Mouse (Mus musculus) liver, embryonic 13.5 days (tissue): ENCODE data around the gene Tmtc4. TPM values are rescaled to one million over a fixed set of nuclear protein-coding genes. Genes with fewer than 3 reads are reported as not detected.

Source experiments
- ATAC-seq: fragments of 200-750 bp; cut with Nextera tagmentation; 2 replicates; pipeline ENCODE4 v1.8.0; 2017; ENCODE audit warnings: low read depth, mild to moderate bottlenecking, moderate number of reproducible peaks, moderate library complexity
- DNase-seq: peaks from one replicate; pipeline ENCODE4 v3.0.0; 2022
- H3K27ac ChIP-seq: fragments of 300-500 bp; sonication (generic); 2 replicates; pipeline ENCODE4 v1.5.1; 2015; ENCODE audit warnings: moderate library complexity, mild to moderate bottlenecking, inconsistent platforms
- H3K27me3 ChIP-seq: fragments of 300-500 bp; sonication (generic); 2 replicates; pipeline ENCODE4 v1.6.1; 2015; ENCODE audit warnings: mild to moderate bottlenecking, inconsistent platforms
- H3K36me3 ChIP-seq: fragments of 300-500 bp; sonication (generic); 2 replicates; pipeline ENCODE4 v1.6.1; 2015; ENCODE audit warnings: mild to moderate bottlenecking, inconsistent platforms
- H3K4me1 ChIP-seq: fragments of 300-500 bp; sonication (generic); replicated peaks from 2 replicates; pipeline ENCODE4 v1.6.1; 2015; ENCODE audit warnings: inconsistent platforms
- H3K4me2 ChIP-seq: fragments of 300-500 bp; sonication (generic); 2 replicates; pipeline ENCODE4 v1.6.1; 2015; ENCODE audit warnings: inconsistent platforms, mild to moderate bottlenecking, moderate library complexity
- H3K4me3 ChIP-seq: fragments of 300-500 bp; sonication (generic); replicated peaks from 2 replicates; pipeline ENCODE4 v1.5.1; 2015; ENCODE audit warnings: mild to moderate bottlenecking, inconsistent platforms
- H3K9ac ChIP-seq: fragments of 300-500 bp; sonication (generic); 2 replicates; pipeline ENCODE4 v1.6.1; 2015; ENCODE audit warnings: mild to moderate bottlenecking, inconsistent platforms
- H3K9me3 ChIP-seq: fragments of 300-500 bp; sonication (generic); replicated peaks from 2 replicates; pipeline ENCODE4 v1.6.1; 2016; ENCODE audit warnings: inconsistent platforms
- WGBS: fragments of 180-500 bp; shearing (Covaris S2); methylation state at CpG from one replicate; pipeline ENCODE4 v1.1.7; 2015; ENCODE audit not compliant: insufficient replicate concordance; 5-methylcytosine and 5-hydroxymethylcytosine counted together
- polyA plus RNA-seq: library from polyadenylated mRNA; unstranded; fragments of >200 nt; fragmentation: Nextera tagmentation; extraction: Ambion mirVana; gene quantifications from 2 replicates; pipeline ENCODE4 v1.2.1, GENCODE M21; 2015

Gene Tmtc4
- polyA plus RNA-seq = 3.1 and 3.9 TPM in 2 replicates

- H3K9ac ChIP-seq = peak within 1 kb of the TSS; percentile 79
- H3K4me3 ChIP-seq = peak within 1 kb of the TSS; percentile 70
- ATAC-seq (peak; percentile 97), DNase-seq (peak; percentile 80)
- H3K4me1 ChIP-seq = peaks cover 20% of the 10 kb centered on the region
- H3K27ac ChIP-seq = peak within 1 kb of the TSS; percentile 50
- WGBS = 3% methylated on average over 43 of the region's 54 CpGs
- H3K9me3 ChIP-seq = no peaks in the 10 kb centered on the region
- peak within 1 kb of the TSS; percentile 97 for H3K4me2 ChIP-seq
- H3K36me3 ChIP-seq = no peaks in the 10 kb centered on the region
- peaks cover 17% of the 10 kb centered on the region for H3K27me3 ChIP-seq
These were observed at the start of gene Tmtc4 for GRCm38 (mm10) chr14:122983226-122984215. Gene Tmtc4, minus strand, starts transcription at chr14:122984035.

DNA sequence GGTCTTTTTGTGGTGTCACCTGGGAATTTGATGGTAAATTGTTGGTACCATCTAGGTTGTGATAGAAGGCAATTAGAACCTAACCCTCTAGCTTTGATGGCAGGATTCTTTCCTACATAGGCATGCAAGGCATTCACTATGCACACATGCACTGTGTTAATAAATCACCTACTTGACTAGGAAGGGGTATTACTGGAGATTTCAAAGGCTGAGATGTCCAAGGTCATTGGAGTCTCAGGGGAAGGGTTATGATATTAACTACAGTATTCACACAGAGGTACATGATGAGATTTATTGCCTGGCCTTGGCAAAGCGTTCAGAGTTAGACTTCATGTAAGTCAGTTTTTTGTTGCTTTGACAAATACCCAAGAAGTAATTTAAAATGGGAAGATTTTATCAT is 48.6 kb upstream of the Tmtc4 start:
- Histone ChIP-seq H3K4me2 (no peak overlapping the region), H3K4me3 (no peak overlapping the region), H3K27ac (no peak overlapping the region), H3K9ac (no peak overlapping the region), H3K36me3 (no peaks in the 10 kb centered on the region), H3K27me3 (no peaks in the 10 kb centered on the region), H3K9me3 (no peaks in the 10 kb centered on the region), H3K4me1 (no peaks in the 10 kb centered on the region)
- 57% methylated on average over 1 of the region's 1 CpGs for WGBS
- DNase-seq = no peak
- ATAC-seq = no peak

DNA sequence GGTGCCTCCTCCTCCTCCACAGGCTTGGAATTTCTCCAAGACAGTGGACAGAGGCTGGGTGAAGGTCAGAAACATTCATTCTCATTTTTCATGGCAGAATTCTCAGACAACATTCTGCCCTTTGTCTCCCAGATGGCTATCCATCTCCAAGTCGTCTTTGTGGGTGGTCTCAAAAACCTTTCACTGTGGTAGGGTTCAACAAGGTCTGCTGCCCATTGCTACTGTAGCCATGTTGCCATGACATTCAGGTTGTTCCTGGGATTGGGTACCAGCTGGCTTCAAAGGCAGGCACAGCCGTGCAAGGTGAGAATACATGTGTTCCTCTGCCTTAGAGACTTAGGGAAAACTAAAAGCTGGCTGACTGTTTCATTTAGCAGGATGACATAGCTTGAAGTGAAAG is 44.0 kb upstream of the Tmtc4 start:
- ATAC-seq (no peak), DNase-seq (no peak)
- Histone ChIP-seq H3K4me3 (no peak overlapping the region), H3K4me1 (no peaks in the 10 kb centered on the region), H3K27ac (no peak overlapping the region), H3K36me3 (no peaks in the 10 kb centered on the region), H3K9ac (no peak overlapping the region), H3K27me3 (no peaks in the 10 kb centered on the region), H3K9me3 (no peaks in the 10 kb centered on the region), H3K4me2 (no peak overlapping the region)
- 53% methylated on average over 2 of the region's 2 CpGs for WGBS

DNA sequence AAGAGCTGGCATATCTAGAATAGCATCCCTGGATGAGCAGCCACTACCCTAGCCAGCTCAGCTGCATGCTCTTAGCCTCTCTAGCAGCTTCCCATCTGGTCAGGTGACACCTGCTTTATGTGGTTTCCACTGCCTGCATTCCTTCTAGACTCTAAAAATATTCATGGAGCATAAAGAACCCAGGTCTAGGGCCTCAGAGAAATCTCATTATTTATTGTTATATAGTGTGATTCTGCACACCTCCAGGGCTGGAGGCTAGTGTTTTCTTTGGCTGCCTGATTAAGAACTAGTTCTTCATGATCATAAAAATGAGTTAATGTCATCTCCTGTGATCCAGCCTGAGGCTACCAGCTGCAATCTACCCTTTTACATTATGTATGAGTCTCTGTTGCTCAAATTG is 39.1 kb upstream of the Tmtc4 start:
- Histone ChIP-seq H3K27me3 (no peaks in the 10 kb centered on the region), H3K4me3 (no peak overlapping the region), H3K4me2 (no peak overlapping the region), H3K9ac (no peak overlapping the region), H3K27ac (no peak overlapping the region), H3K9me3 (no peaks in the 10 kb centered on the region), H3K4me1 (no peaks in the 10 kb centered on the region), H3K36me3 (no peaks in the 10 kb centered on the region)
- no peak for ATAC-seq
- no peak for DNase-seq

GRCm38 (mm10) chr14:123016310-123016709 is 32.5 kb upstream of the Tmtc4 start:
- ATAC-seq (no peak), DNase-seq (no peak)
- Histone ChIP-seq H3K4me2 (no peak overlapping the region), H3K4me3 (no peak overlapping the region), H3K4me1 (no peaks in the 10 kb centered on the region), H3K27me3 (no peaks in the 10 kb centered on the region), H3K9ac (no peak overlapping the region), H3K36me3 (no peaks in the 10 kb centered on the region), H3K9me3 (no peaks in the 10 kb centered on the region), H3K27ac (no peak overlapping the region)
- 45% methylated on average over 1 of the region's 1 CpGs for WGBS

DNA sequence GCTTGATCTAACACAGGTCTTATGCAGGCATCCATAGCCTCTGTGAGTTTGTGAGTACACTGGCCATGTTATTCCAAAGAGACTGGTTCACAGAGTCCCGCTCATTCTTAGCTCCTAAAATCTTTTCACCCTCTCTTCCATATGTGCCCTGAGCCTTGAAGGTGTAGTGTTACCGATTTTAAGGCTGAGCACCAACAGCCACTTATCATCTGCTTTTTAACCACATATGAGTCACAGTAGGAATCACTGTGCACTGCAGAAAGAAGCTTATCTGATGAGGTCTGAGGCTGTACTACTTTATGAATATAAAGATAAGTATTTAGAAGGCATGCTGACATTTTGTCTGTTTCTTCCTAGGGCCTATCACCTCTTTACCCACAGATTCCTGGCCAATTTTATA is 31.9 kb upstream of the Tmtc4 start:
- no peak for DNase-seq
- H3K27ac ChIP-seq = no peak overlapping the region
- no peak overlapping the region for H3K4me3 ChIP-seq
- no peaks in the 10 kb centered on the region for H3K4me1 ChIP-seq
- no peak overlapping the region for H3K4me2 ChIP-seq
- WGBS = 51% methylated on average over 2 of the region's 2 CpGs
- no peak overlapping the region for H3K9ac ChIP-seq
- no peaks in the 10 kb centered on the region for H3K36me3 ChIP-seq
- H3K27me3 ChIP-seq = no peaks in the 10 kb centered on the region
- no peak for ATAC-seq
- no peaks in the 10 kb centered on the region for H3K9me3 ChIP-seq

DNA sequence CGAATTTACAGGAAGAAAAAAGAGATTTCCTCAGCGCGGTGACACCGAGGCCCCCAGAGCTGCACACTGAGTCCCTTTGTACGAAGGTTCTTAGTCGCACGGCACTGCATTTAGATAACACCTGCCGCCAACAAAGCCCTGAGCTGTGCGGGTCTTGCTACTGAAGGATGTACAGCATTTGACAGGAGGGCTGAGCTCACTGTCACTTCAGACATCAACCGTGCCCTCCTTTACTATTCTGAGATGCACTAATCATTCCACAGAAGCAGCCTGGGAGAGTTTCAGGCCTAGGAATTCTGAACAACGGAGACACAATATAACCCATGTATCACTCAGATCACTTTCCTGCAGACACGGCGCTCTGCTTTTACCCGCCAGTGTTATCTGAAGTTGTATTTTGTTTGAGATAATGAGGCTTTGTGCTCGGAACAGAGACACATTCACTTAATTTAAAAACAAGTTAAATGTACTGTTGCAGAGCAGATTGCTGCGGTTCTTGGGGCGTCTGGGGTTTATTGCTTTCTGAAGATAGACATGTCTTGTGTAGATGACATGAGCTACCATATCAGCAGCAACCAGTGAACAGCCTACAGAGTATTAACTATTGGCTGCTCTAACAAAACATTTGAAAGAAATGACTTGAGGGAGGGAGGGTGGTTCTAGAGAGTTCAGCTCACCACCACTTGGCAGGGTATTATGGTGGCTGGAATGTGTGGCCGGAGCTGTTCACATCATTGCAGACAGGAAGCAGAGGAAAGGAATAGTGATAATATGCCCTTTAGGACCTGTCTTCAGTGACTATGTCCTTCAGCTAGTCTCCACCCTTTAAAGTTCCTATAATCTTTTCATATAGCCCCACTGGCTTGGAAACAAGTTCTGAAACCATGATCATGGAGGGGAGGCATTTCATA is 25.5 kb upstream of the Tmtc4 start:
- no peak overlapping the region for H3K4me3 ChIP-seq
- DNase-seq (no peak), ATAC-seq (no peak)
- H3K27me3 ChIP-seq = no peaks in the 10 kb centered on the region
- no peak overlapping the region for H3K4me2 ChIP-seq
- no peaks in the 10 kb centered on the region for H3K9me3 ChIP-seq
- H3K27ac ChIP-seq = no peak overlapping the region
- H3K4me1 ChIP-seq = no peaks in the 10 kb centered on the region
- H3K36me3 ChIP-seq = no peaks in the 10 kb centered on the region
- WGBS = 54% methylated on average over 18 of the region's 18 CpGs
- no peak overlapping the region for H3K9ac ChIP-seq

DNA sequence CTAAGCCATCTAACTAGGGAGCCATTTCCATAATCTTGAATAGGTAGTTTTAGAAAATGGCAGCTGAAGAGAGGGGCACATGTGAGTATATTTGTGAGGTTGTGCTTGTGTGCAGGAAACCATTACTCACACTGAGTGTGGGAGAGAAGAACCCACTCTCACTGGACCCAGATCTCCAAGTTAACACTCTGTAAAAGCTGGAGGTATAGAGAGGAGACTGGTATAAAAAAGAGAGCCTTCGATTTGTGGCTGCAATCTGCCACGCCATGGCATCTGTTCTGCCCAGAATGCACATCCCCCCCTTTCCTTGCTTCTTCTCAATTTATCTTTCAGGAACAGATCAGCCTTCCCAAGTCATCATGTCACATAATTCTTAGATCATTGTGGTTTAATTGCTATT is 24.8 kb upstream of the Tmtc4 start:
- no peak overlapping the region for H3K27ac ChIP-seq
- H3K27me3 ChIP-seq = no peaks in the 10 kb centered on the region
- no peak for ATAC-seq
- H3K36me3 ChIP-seq = no peaks in the 10 kb centered on the region
- H3K4me1 ChIP-seq = no peaks in the 10 kb centered on the region
- H3K9ac ChIP-seq = no peak overlapping the region
- no peak for DNase-seq
- WGBS = 73% methylated on average over 2 of the region's 2 CpGs
- no peak overlapping the region for H3K4me3 ChIP-seq
- H3K9me3 ChIP-seq = no peaks in the 10 kb centered on the region
- H3K4me2 ChIP-seq = no peak overlapping the region

DNA sequence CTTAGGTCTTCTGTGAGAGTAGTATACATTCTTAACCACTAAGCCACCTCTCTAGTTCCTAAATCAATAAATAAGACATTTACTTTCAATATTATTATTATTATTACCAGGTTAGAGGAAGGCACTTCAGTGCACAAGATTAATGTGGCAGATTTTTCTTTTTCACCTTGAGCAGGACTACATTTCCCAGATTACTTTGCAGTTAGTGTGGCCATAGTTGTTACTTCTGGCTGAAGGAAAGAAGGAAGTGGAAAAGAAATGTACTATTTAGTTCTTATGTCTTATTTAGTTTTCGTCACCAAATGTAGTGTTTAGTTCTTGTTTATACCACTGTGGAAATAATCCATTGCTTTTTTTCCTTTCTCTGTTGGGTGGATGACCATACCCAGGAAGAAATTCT is 19.9 kb upstream of the Tmtc4 start:
- no peak for ATAC-seq
- Histone ChIP-seq H3K4me2 (no peak overlapping the region), H3K27me3 (0 out of 2 replicates have a peak, but pooled peaks cover 3% of the 10 kb centered on the region), H3K27ac (no peak overlapping the region), H3K9ac (no peak overlapping the region), H3K4me1 (no peaks in the 10 kb centered on the region), H3K4me3 (no peak overlapping the region), H3K36me3 (no peaks in the 10 kb centered on the region), H3K9me3 (no peaks in the 10 kb centered on the region)
- 69% methylated on average over 1 of the region's 1 CpGs for WGBS
- no peak for DNase-seq

- Histone ChIP-seq H3K36me3 (no peaks in the 10 kb centered on the region), H3K27me3 (0 out of 2 replicates have a peak, but pooled peaks cover 3% of the 10 kb centered on the region), H3K4me2 (no peak overlapping the region), H3K9me3 (no peaks in the 10 kb centered on the region), H3K9ac (no peak overlapping the region), H3K4me3 (no peak overlapping the region), H3K4me1 (no peaks in the 10 kb centered on the region), H3K27ac (no peak overlapping the region)
- 42% methylated on average over 3 of the region's 3 CpGs for WGBS
- ATAC-seq (no peak), DNase-seq (no peak)
These were observed 17.6 kb upstream of the Tmtc4 start for GRCm38 (mm10) chr14:123001391-123001790.

- Histone ChIP-seq H3K9ac (no peak overlapping the region), H3K27ac (no peak overlapping the region), H3K4me2 (no peak overlapping the region), H3K9me3 (no peaks in the 10 kb centered on the region), H3K4me3 (no peak overlapping the region), H3K27me3 (peaks cover 11% of the 10 kb centered on the region; the same call in 1 of the 2 replicates), H3K36me3 (no peaks in the 10 kb centered on the region), H3K4me1 (no peaks in the 10 kb centered on the region)
- DNase-seq (no peak), ATAC-seq (no peak)
- WGBS = 39% methylated on average over 1 of the region's 1 CpGs
These were observed 13.6 kb upstream of the Tmtc4 start for GRCm38 (mm10) chr14:122997465-122997864.
